Mouse (Mus musculus) cerebellum, adult 11-12 months (tissue): ENCODE measurements around the gene Apobec1.
"Not testable (repeated sequence)": the region's sequence is repeated elsewhere in the genome, so short reads cannot be mapped to it uniquely, and the experiment has no call there.

ENCODE experiments used
- DNase-seq: peaks from one replicate; pipeline ENCODE4 v3.0.0; 2022

The Apobec1 gene

GRCm38 (mm10) chr6:122555266-122555665 is 47.0 kb downstream of the Apobec1 start:
- no peak for DNase-seq

GRCm38 (mm10) chr6:122554102-122554501 is 48.1 kb downstream of the Apobec1 start:
- no peak for DNase-seq

GRCm38 (mm10) chr6:122553606-122554005 is 48.6 kb downstream of the Apobec1 start, which contains the start of gene Aicda:
TSS of gene Aicda (plus strand) at chr6:122553801.
- DNase-seq: no peak

- no peak for DNase-seq
Observed at GRCm38 (mm10) chr6:122545948-122546347, 56.3 kb downstream of the Apobec1 start.

GRCm38 (mm10) chr6:122545289-122545882 is 56.9 kb downstream of the Apobec1 start:
- DNase-seq: no peak

- DNase-seq: no peak
Observed at GRCm38 (mm10) chr6:122544672-122545071, 57.6 kb downstream of the Apobec1 start.

- DNase-seq: no peak
Observed at GRCm38 (mm10) chr6:122543574-122543973, 58.7 kb downstream of the Apobec1 start.

GRCm38 (mm10) chr6:122542459-122542858 is 59.8 kb downstream of the Apobec1 start:
- not testable (repeated sequence) for DNase-seq

- DNase-seq: no peak
Observed at GRCm38 (mm10) chr6:122539564-122539963, 62.7 kb downstream of the Apobec1 start.

GRCm38 (mm10) chr6:122534032-122534431 is 68.2 kb downstream of the Apobec1 start:
- no peak for DNase-seq

GRCm38 (mm10) chr6:122532883-122533302 is 69.4 kb downstream of the Apobec1 start:
- no peak for DNase-seq

- no peak for DNase-seq
Observed at GRCm38 (mm10) chr6:122531466-122532174, 70.6 kb downstream of the Apobec1 start.

GRCm38 (mm10) chr6:122528136-122528535 is 74.1 kb downstream of the Apobec1 start:
- DNase-seq: no peak
